Mouse (Mus musculus) lung, embryonic 14.5 days (tissue): ENCODE data around the gene D10Jhu81e. TPM values are rescaled to one million over a fixed set of nuclear protein-coding genes. Genes with fewer than 3 reads are reported as not detected.

Source experiments
- ATAC-seq: fragments of 200-750 bp; cut with Nextera tagmentation; 2 replicates; pipeline ENCODE4 v1.8.0; 2017; ENCODE audit warnings: mild to moderate bottlenecking, moderate TSS enrichment, moderate library complexity; ENCODE audit not compliant: insufficient read depth
- DNase-seq: peaks from one replicate; pipeline ENCODE4 v3.0.0-alpha.2; 2015
- H3K27ac ChIP-seq: fragments of 300-500 bp; sonication (generic); 2 replicates; pipeline ENCODE4 v1.5.1; 2014; ENCODE audit warnings: low read depth, mild to moderate bottlenecking, moderate library complexity
- H3K27me3 ChIP-seq: fragments of 300-500 bp; sonication (generic); 2 replicates; pipeline ENCODE4 v1.6.1; 2014; ENCODE audit warnings: low read length, control low read depth; ENCODE audit not compliant: insufficient read depth
- H3K36me3 ChIP-seq: fragments of 300-500 bp; sonication (generic); 2 replicates; pipeline ENCODE4 v1.6.1; 2014; ENCODE audit warnings: control low read depth; ENCODE audit not compliant: insufficient read depth
- H3K4me1 ChIP-seq: fragments of 300-500 bp; sonication (generic); 2 replicates; pipeline ENCODE4 v1.6.1; 2014; ENCODE audit warnings: antibody characterized with exemption, control low read depth; ENCODE audit not compliant: insufficient read depth
- H3K4me2 ChIP-seq: fragments of 300-500 bp; sonication (generic); 2 replicates; pipeline ENCODE4 v1.6.1; 2014; ENCODE audit warnings: mild to moderate bottlenecking
- H3K4me3 ChIP-seq: fragments of 300-500 bp; sonication (generic); 2 replicates; pipeline ENCODE4 v1.5.1; 2014; ENCODE audit warnings: low read depth, low read length
- H3K9ac ChIP-seq: fragments of 300-500 bp; sonication (generic); 2 replicates; pipeline ENCODE4 v1.6.1; 2014
- H3K9me3 ChIP-seq: fragments of 300-500 bp; sonication (generic); 2 replicates; pipeline ENCODE4 v1.6.1; 2016; ENCODE audit warnings: low read depth, low read length, control low read depth
- CTCF ChIP-seq: IDR thresholded peaks from 2 replicates; pipeline ENCODE4 v1.5.1; 2016; ENCODE audit warnings: antibody characterized with exemption, low read depth
- WGBS: fragments of 180-500 bp; shearing (Covaris S2); extraction: QIAGEN DNeasy Blood & Tissue Kit; methylation state at CpG from one replicate; pipeline ENCODE4 v1.1.7; 2014; 5-methylcytosine and 5-hydroxymethylcytosine counted together
- polyA plus RNA-seq: library from polyadenylated mRNA; unstranded; fragments of >200 nt; fragmentation: Nextera tagmentation; extraction: Ambion mirVana; gene quantifications from 2 replicates; pipeline ENCODE4 v1.2.1, GENCODE M21; 2014

The D10Jhu81e gene
- polyA plus RNA-seq, 1 experiment from 2014 or later, result 19.7 TPM

GRCm38 (mm10) chr10:78156926-78157325, 12.7 kb downstream of the D10Jhu81e start:
- no peaks in the 10 kb centered on the region for H3K9me3 ChIP-seq
- no peak overlapping the region for H3K9ac ChIP-seq

DNA sequence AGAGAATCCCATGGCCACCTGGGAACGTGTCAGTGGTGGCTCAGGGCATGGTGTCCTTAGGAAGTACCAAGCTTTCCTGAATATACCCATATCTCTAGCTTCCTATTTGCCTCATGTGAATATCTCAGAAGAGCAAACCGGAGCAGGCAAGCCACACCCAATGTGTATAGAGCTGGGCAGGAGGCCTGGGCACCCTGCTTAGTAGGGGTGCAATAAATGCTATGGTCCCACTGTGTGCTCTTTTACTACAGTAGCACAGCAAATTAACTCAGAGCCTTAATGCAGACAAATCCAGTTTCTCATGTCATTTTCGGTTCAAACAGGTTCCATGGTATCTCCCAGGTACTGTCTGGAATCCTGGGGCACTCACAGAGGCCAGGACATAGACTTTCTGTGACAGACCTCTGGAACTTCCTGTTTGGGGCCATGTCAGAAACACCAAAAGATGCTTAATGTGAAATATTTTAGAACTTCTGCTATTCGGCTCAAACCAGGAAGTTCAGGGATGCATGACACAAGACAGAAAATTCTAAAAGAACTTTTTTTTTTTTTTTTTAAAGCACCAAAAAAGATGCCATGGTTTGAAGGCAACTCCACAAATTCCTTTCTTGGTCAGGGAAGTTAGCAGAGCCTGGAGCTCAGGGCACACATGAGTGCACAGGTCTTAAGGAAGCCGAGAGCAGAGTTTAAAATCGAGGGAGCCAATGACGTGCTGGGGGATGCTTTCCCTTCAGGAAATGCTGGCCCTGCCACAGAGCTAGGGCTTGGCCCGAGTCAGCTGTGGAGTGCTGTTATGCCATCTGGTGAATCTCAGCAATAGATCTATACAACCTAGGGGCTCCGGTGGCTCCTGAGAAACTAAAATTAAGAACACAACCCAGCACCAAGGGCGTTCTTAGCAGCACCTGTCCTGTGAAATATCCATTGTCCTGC, 20.5 kb downstream of the D10Jhu81e start:
- DNase-seq, result no peak
- Histone ChIP-seq H3K27ac (no peak overlapping the region), H3K36me3 (no peaks in the 10 kb centered on the region), H3K4me2 (no peak overlapping the region), H3K4me1 (no peaks in the 10 kb centered on the region), H3K27me3 (no peaks in the 10 kb centered on the region), H3K9ac (no peak overlapping the region), H3K9me3 (no peaks in the 10 kb centered on the region), H3K4me3 (no peak overlapping the region)
- no peak for ATAC-seq
- no peak for TF ChIP-seq CTCF
- WGBS, result 59% methylated on average over 10 of the region's 10 CpGs

More at GRCm38 (mm10) chr10:78156926-78157325, 12.7 kb downstream of the D10Jhu81e start:
- Histone ChIP-seq H3K36me3 (0 out of 2 replicates have a peak, but pooled peaks cover 3% of the 10 kb centered on the region), H3K27me3 (no peaks in the 10 kb centered on the region), H3K4me2 (no peak overlapping the region), H3K4me3 (no peak overlapping the region), H3K4me1 (peaks cover 7% of the 10 kb centered on the region; the same call in 1 of the 2 replicates), H3K27ac (no peak overlapping the region)
- 38% methylated on average over 6 of the region's 6 CpGs for WGBS
- no peak for TF ChIP-seq CTCF
- DNase-seq, result peak; percentile 66
- ATAC-seq, result no peak

DNA sequence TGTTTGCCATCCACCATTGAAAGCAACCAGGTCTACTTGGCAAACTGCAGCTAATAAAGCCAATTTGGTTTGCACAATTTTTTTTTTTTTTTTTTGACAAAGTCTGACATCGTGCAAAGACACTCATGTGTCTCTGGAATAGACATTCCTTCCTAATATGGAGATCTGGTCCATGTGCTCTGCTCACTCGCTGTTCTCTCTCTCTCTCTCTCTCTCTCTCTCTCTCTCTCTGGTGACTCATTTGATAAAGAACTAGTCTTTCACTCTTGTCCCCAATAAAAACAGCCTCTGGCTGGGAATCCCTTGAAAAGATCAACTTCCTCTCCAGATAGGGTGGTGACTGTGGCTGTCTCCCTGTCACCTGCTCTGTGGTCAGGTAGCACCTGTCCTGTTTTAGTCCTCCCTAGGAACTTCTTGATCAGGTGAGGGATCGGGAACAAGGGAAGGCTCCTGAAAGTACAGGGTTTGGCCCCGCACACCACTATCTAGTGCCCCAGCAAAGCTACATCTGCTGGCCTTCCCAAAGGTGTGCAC, 21.6 kb downstream of the D10Jhu81e start:
- no peak for DNase-seq
- Histone ChIP-seq H3K9ac (no peak overlapping the region), H3K27ac (no peak overlapping the region), H3K27me3 (no peaks in the 10 kb centered on the region), H3K4me2 (no peak overlapping the region), H3K36me3 (no peaks in the 10 kb centered on the region), H3K4me1 (no peaks in the 10 kb centered on the region), H3K4me3 (no peak overlapping the region), H3K9me3 (no peaks in the 10 kb centered on the region)
- TF ChIP-seq CTCF, result no peak
- WGBS, result 69% methylated on average over 4 of the region's 4 CpGs
- ATAC-seq, result no peak

- ATAC-seq, result no peak
- no peak overlapping the region for H3K4me3 ChIP-seq
- no peaks in the 10 kb centered on the region for H3K9me3 ChIP-seq
- TF ChIP-seq CTCF, result no peak
- no peak overlapping the region for H3K9ac ChIP-seq
- H3K36me3 ChIP-seq, result no peaks in the 10 kb centered on the region
- H3K4me1 ChIP-seq, result peaks cover 8% of the 10 kb centered on the region; the same call in 1 of the 2 replicates
- H3K4me2 ChIP-seq, result no peak overlapping the region
- no peak overlapping the region for H3K27ac ChIP-seq
- WGBS, result 42% methylated on average over 8 of the region's 8 CpGs
- H3K27me3 ChIP-seq, result no peaks in the 10 kb centered on the region
- no peak for DNase-seq
These were observed 25.7 kb downstream of the D10Jhu81e start for GRCm38 (mm10) chr10:78143727-78144505.

DNA sequence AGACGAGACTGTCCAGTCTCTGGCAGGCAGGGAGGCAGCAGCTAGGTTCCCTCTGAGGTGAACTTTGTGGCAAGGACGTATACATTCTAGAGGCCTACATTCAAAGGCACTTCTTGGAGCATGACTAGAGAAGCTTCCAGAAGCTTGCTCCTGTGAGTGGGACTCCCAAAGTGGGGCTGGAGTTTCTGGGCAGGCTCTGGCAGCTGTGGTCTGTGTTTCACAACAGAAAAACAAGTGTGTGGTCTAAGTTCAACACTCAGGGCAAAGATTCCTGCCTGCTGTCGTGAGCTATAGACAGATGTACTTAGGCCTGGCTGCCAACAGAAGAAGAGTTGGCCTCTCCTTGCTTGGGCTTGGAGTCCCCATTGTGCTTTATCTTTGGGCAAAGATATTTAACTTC, 28.7 kb downstream of the D10Jhu81e start:
- Histone ChIP-seq H3K27ac (no peak overlapping the region), H3K4me1 (peaks cover 14% of the 10 kb centered on the region), H3K4me2 (no peak overlapping the region), H3K9me3 (no peaks in the 10 kb centered on the region), H3K27me3 (no peaks in the 10 kb centered on the region), H3K9ac (no peak overlapping the region), H3K36me3 (no peaks in the 10 kb centered on the region), H3K4me3 (no peak overlapping the region)
- ATAC-seq, result no peak
- no peak for TF ChIP-seq CTCF
- WGBS, result 68% methylated on average over 3 of the region's 3 CpGs
- DNase-seq, result peak; percentile 23

DNA sequence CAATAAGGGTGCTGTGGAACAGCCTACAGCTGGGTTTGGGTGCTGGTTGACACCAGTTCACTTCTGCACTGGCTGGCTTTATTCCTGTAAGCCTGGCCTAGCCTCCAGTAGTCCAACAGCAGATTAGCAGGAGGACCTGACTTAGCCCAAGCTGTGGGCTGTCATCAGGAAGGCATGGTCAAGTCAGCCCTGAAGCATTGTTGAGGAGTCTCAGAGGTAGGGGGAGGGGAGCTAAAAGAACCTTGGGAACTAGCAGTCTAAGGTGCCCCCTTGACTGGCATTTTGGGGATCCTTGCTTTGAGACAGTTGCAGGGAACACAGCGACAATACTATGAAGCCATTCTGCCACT, 29.4 kb downstream of the D10Jhu81e start:
- 86% methylated on average over 1 of the region's 1 CpGs for WGBS
- H3K27ac ChIP-seq, result no peak overlapping the region
- no peaks in the 10 kb centered on the region for H3K27me3 ChIP-seq
- DNase-seq (no peak), ATAC-seq (no peak)
- no peak overlapping the region for H3K4me3 ChIP-seq
- peaks cover 19% of the 10 kb centered on the region for H3K4me1 ChIP-seq
- no peaks in the 10 kb centered on the region for H3K9me3 ChIP-seq
- no peak overlapping the region for H3K9ac ChIP-seq
- TF ChIP-seq CTCF, result no peak
- H3K36me3 ChIP-seq, result no peaks in the 10 kb centered on the region
- no peak overlapping the region for H3K4me2 ChIP-seq
